Mouse (Mus musculus) G1E (cell line): Measurements from ENCODE around the gene Adra2c. TPM values are rescaled to one million over a fixed set of nuclear protein-coding genes. Genes with fewer than 3 reads are reported as not detected.

Source experiments
- ATAC-seq: 2 replicates; pipeline ENCODE4 v1.8.0; 2016; ENCODE audit warnings: mild to moderate bottlenecking; ENCODE audit not compliant: insufficient number of reproducible peaks, poor library complexity, low FRiP score, severe bottlenecking; ENCODE audit errors: extremely low read depth
- DNase-seq: peaks from one replicate; pipeline ENCODE4 v3.0.0; 2012; ENCODE audit warnings: low spot score
- H3K27me3 ChIP-seq: 2 replicates; pipeline ENCODE4 v1.6.1; 2012; ENCODE audit warnings: mild to moderate bottlenecking, low read length, inconsistent platforms; ENCODE audit not compliant: insufficient read depth
- H3K36me3 ChIP-seq: replicated peaks from 2 replicates; pipeline ENCODE3; 2012; ENCODE audit warnings: mild to moderate bottlenecking, inconsistent platforms
- H3K4me1 ChIP-seq: 2 replicates; pipeline ENCODE4 v1.6.1; 2012; ENCODE audit warnings: low read depth, low read length, inconsistent platforms, mixed read lengths; ENCODE audit not compliant: insufficient read depth
- H3K4me3 ChIP-seq: 2 replicates; pipeline ENCODE4 v1.5.1; 2012; ENCODE audit warnings: low read depth, mild to moderate bottlenecking, inconsistent platforms, low read length, moderate library complexity, mixed read lengths
- H3K9me3 ChIP-seq: replicated peaks from 2 replicates; pipeline ENCODE4 v1.6.1; 2012; ENCODE audit warnings: inconsistent platforms
- CTCF ChIP-seq: IDR thresholded peaks from 2 replicates; pipeline ENCODE4 v1.5.1; 2012; ENCODE audit warnings: low read depth, low read length, inconsistent platforms, mixed read lengths
- GATA1 ChIP-seq: IDR thresholded peaks from 2 replicates; pipeline ENCODE4 v1.6.1; 2012; ENCODE audit warnings: borderline replicate concordance, low read length, inconsistent platforms, mixed read lengths
- GATA2 ChIP-seq: IDR thresholded peaks from 2 replicates; pipeline ENCODE4 v1.6.1; 2012; ENCODE audit warnings: low read depth, low read length, inconsistent platforms, borderline replicate concordance
- POLR2AphosphoS5 ChIP-seq: IDR thresholded peaks from 2 replicates; pipeline ENCODE4 v1.6.1; 2012; ENCODE audit warnings: low read depth, low read length, inconsistent platforms; ENCODE audit not compliant: insufficient replicate concordance
- TAL1 ChIP-seq: conservative IDR thresholded peaks from 2 replicates; pipeline ENCODE4 v1.6.1; 2012; ENCODE audit warnings: low read depth, low read length, inconsistent platforms, mixed read lengths
- polyA plus RNA-seq: library from polyadenylated mRNA; stranded (reverse); fragments of >175 nt; gene quantifications from 2 replicates; pipeline ENCODE4 v1.2.3, GENCODE M21; 2012
- total RNA-seq, 2 experiments: library from RNA; stranded (forward) in 1 of 2; stranded (reverse) in 1 of 2; fragments of 200-1000 nt in 1 of 2; fragments of >200 nt in 1 of 2; fragmentation: Nextera tagmentation in 1 of 2; gene quantifications; 2 replicates each; pipeline ENCODE4 v1.2.3; 2014 to 2017

The Adra2c gene
- total RNA-seq (2014; fragmentation: Nextera tagmentation) (not detected in 2 replicates), total RNA-seq (2017) (0.05 and 0.06 TPM in 2 replicates), polyA plus RNA-seq (not detected in 2 replicates)

DNA sequence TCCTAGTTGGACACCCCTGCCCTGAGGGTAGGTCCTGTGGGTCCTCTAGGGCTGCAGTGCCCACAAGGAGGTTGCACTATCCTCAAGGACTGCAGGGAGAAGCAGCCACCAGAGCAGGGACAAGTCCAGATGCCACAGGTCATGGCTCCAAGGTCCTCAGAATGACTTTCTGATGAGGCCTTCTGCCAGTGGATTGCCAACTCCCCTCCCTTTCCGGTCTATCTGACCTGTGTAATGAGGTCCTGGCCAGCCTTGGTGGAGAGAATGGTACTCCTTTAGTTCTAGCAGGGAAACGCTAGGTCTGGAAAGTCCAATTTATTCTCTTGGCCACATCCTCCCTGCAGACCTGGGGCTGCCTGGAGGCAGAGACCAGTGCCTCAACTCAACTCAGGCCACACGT is at the start of gene Adra2c:
Gene Adra2c, plus strand, starts transcription at position 301 of the 400 bp plus-strand sequence.
- Histone ChIP-seq H3K4me3 (no peak within 1 kb of the TSS; the same call in 1 of the 2 replicates), H3K9me3 (peaks cover 25% of the 10 kb centered on the region), H3K4me1 (no peaks in the 10 kb centered on the region; the same call in 1 of the 2 replicates), H3K36me3 (no peaks in the 10 kb centered on the region), H3K27me3 (peaks cover 3% of the 10 kb centered on the region; the same call in 1 of the 2 replicates)
- no peak for ATAC-seq
- no peak for TF ChIP-seq GATA2
- TF ChIP-seq POLR2AphosphoS5 = no peak
- TF ChIP-seq TAL1 = no peak
- no peak for TF ChIP-seq CTCF
- no peak for TF ChIP-seq GATA1
- no peak for DNase-seq

DNA sequence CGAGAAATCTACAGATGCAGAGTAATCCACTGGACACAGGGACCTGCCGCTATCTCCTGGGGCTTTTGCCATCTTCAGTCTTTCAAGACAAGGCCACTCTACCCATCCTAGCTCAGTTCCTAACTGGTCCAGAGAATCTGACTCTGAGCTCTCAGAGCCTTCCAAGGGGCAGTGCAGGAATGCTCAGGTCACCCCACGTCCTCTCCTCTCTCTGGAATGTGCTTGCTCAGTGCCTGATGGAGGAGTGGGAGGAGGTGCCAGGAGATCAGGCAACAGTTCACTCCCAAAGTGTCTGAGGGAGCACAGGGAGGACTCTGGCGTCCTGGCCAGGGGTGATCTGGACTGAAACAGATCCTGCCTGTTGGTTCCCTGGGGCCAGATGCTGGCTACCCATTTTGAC is 45.0 kb upstream of the Adra2c start:
- Histone ChIP-seq H3K4me1 (no peaks in the 10 kb centered on the region), H3K27me3 (peaks cover 2% of the 10 kb centered on the region; the same call in 1 of the 2 replicates), H3K4me3 (no peak overlapping the region), H3K9me3 (no peaks in the 10 kb centered on the region), H3K36me3 (no peaks in the 10 kb centered on the region)
- DNase-seq (no peak), ATAC-seq (no peak)
- TF ChIP-seq TAL1 = no peak
- no peak for TF ChIP-seq GATA1
- TF ChIP-seq CTCF = no peak
- TF ChIP-seq POLR2AphosphoS5 = no peak
- TF ChIP-seq GATA2 = no peak

DNA sequence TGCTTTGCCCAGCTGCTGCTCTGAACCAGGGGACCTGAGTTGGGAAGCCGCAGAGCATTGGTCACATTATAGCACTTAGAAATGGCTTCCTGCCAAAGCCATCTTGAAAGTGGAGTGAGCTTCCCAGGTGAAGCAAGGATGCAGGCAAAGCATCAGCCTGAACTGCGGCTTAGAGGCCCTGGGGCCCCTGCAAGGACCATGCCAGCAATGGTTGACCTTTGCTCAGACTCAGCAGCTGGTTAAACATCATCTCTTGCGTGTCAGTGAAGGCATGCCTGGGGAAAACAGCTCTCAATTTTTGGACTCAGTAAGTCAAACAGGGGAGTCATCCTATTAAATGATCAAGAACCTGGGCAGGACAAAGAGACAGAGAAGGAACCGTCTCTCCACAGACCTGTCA is 40.4 kb upstream of the Adra2c start:
- no peak for DNase-seq
- no peaks in the 10 kb centered on the region for H3K36me3 ChIP-seq
- ATAC-seq = no peak
- no peak for TF ChIP-seq GATA1
- no peak for TF ChIP-seq CTCF
- H3K4me3 ChIP-seq = no peak overlapping the region
- H3K4me1 ChIP-seq = no peaks in the 10 kb centered on the region
- H3K27me3 ChIP-seq = no peaks in the 10 kb centered on the region
- H3K9me3 ChIP-seq = no peaks in the 10 kb centered on the region

DNA sequence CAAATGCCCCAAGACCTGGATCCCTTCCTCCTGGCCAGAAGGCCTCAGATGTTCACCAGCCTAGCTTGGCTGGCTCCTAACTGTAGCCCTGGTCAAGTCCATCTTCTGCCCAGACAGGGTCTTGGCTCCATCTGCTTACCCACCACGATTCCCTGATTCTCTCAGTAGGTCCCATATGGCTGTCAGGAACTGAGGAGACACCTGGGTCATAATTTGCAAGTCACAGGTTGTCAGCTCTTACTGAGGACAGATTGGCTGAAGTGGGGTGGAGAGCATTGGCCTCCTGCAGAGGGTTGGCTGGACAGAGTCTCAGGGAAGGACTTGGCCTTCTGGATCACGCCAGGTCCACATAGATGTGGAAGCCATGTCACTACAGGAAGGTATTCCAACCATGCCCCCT is 39.5 kb upstream of the Adra2c start:
- H3K9me3 ChIP-seq = no peaks in the 10 kb centered on the region

DNA sequence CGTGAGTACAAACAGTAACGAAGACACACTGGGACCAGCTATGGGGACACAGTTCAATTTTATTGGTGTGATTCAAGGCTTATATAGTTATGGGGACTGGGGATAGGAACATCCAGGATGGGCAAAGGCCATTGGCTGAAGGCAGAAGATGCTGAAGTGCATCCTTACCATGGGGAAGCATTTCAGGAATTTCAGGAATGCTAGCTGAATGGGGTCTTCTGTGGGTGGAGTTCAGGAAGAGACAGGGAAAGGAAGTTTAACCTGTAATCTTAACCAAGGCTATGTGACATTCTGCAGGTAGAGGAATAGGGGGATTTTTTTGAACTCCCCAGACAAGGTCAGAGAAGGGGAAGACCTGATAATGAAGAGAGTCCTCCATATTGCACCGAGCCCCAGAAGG is 36.6 kb upstream of the Adra2c start:
- H3K27me3 ChIP-seq = no peaks in the 10 kb centered on the region; the same call in 1 of the 2 replicates
- ATAC-seq = no peak
- H3K4me1 ChIP-seq = no peaks in the 10 kb centered on the region
- TF ChIP-seq GATA1 = no peak
- no peak for TF ChIP-seq CTCF
- no peak for TF ChIP-seq GATA2
- TF ChIP-seq TAL1 = no peak
- TF ChIP-seq POLR2AphosphoS5 = no peak
- H3K36me3 ChIP-seq = no peaks in the 10 kb centered on the region
- no peak overlapping the region for H3K4me3 ChIP-seq
- no peaks in the 10 kb centered on the region for H3K9me3 ChIP-seq
- DNase-seq = no peak

More for the DNA sequence above, 39.5 kb upstream of the Adra2c start:
- DNase-seq (no peak), ATAC-seq (no peak)
- no peaks in the 10 kb centered on the region for H3K27me3 ChIP-seq
- no peaks in the 10 kb centered on the region for H3K4me1 ChIP-seq
- H3K4me3 ChIP-seq = no peak overlapping the region
- TF ChIP-seq CTCF (no peak), POLR2AphosphoS5 (no peak), GATA2 (no peak), GATA1 (no peak), TAL1 (no peak)
- H3K36me3 ChIP-seq = no peaks in the 10 kb centered on the region

DNA sequence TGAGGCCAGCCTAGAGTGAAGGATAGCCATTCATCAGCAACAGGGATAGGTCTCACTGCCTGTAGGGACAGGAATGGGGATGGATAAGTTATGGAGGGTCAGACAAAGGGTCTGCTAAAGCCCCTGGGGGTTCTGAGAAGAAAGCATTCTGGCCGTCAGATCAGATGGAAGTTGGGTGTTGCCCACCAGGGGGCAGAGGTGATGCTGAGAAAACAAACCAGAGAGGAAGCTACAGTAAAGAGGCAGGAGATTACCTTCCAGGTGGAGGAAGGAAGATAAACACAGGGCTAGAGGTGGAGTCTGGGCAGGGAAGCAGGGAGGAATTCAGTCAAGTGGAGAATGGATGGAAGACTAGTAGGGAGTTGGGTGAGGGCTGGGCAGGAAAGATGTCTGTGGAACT is 33.9 kb upstream of the Adra2c start:
- TF ChIP-seq TAL1 = no peak
- TF ChIP-seq GATA2 = no peak
- no peaks in the 10 kb centered on the region for H3K9me3 ChIP-seq
- H3K4me1 ChIP-seq = no peaks in the 10 kb centered on the region
- no peaks in the 10 kb centered on the region; the same call in 1 of the 2 replicates for H3K27me3 ChIP-seq
- no peaks in the 10 kb centered on the region for H3K36me3 ChIP-seq
- ATAC-seq (no peak), DNase-seq (no peak)
- H3K4me3 ChIP-seq = no peak overlapping the region

DNA sequence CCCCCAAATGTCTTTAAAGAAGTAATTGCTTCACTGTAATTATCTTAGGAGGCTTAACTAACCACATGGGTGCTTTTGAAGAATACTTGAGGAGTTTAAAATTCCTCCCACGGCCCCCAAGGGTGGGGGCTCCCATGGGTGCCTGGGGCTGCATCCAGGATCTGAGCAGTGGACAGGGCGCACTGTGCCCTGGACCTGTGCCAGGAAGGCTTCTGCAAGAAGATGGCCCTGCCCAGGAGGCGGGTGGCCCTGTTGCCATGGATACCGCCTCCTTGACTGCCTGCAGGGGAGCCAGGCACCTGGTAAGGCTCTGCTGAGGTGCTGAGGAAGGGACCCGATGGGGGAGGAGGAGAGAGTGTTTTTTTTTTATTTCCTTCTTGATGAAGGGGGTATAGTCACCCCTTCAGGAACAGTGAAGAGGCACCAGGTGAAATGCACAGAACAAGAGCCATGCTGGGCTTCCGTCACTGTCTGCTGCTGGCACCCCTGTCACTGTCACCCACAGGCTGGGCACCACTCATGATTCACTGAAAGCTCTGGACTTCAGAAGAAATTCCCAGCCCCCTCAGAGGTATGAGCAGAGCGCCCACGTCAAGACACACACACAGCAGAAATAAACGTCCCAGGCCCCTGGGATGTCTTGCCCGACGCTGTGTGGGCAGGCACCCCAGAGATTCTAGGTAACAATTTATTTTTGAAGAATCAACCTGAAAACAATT is 32.4 kb upstream of the Adra2c start:
- ATAC-seq (no peak), DNase-seq (no peak)
- no peak for TF ChIP-seq POLR2AphosphoS5
- TF ChIP-seq CTCF = no peak
- no peak for TF ChIP-seq GATA2
- H3K4me1 ChIP-seq = no peaks in the 10 kb centered on the region
- H3K27me3 ChIP-seq = no peaks in the 10 kb centered on the region; the same call in 1 of the 2 replicates
- H3K36me3 ChIP-seq = no peaks in the 10 kb centered on the region
- no peaks in the 10 kb centered on the region for H3K9me3 ChIP-seq
- H3K4me3 ChIP-seq = no peak overlapping the region
